Mouse (Mus musculus) midbrain, postnatal 0 days (tissue): ENCODE data around the gene R3hdm2. TPM values are rescaled to one million over a fixed set of nuclear protein-coding genes. Genes with fewer than 3 reads are reported as not detected.

Source experiments
- ATAC-seq: fragments of 200-750 bp; cut with Nextera tagmentation; 2 replicates; pipeline ENCODE4 v1.8.0; 2017; ENCODE audit warnings: moderate number of reproducible peaks, mild to moderate bottlenecking, moderate TSS enrichment, moderate library complexity; ENCODE audit not compliant: low FRiP score
- DNase-seq: peaks from one replicate; pipeline ENCODE4 v3.0.0-alpha.2; 2015; ENCODE audit warnings: low spot score
- H3K27ac ChIP-seq: fragments of 300-500 bp; sonication (generic); 2 replicates; pipeline ENCODE4 v1.5.1; 2014; ENCODE audit warnings: low read depth, mild to moderate bottlenecking, low read length, mixed read lengths
- H3K27me3 ChIP-seq: fragments of 300-500 bp; sonication (generic); 2 replicates; pipeline ENCODE4 v1.6.1; 2014; ENCODE audit warnings: low read length, control low read depth, mixed read lengths; ENCODE audit not compliant: insufficient read depth
- H3K36me3 ChIP-seq: fragments of 300-500 bp; sonication (generic); 2 replicates; pipeline ENCODE4 v1.6.1; 2014; ENCODE audit warnings: low read length, control low read depth, mixed read lengths; ENCODE audit not compliant: insufficient read depth
- H3K4me1 ChIP-seq: fragments of 300-500 bp; sonication (generic); 2 replicates; pipeline ENCODE4 v1.6.1; 2014; ENCODE audit warnings: mild to moderate bottlenecking, control low read depth, antibody characterized with exemption, low read length, mixed read lengths; ENCODE audit not compliant: insufficient read depth
- H3K4me2 ChIP-seq: fragments of 300-500 bp; sonication (generic); 2 replicates; pipeline ENCODE4 v1.6.1; 2014; ENCODE audit warnings: low read depth, mild to moderate bottlenecking, low read length, mixed read lengths; ENCODE audit not compliant: poor library complexity, severe bottlenecking
- H3K4me3 ChIP-seq: fragments of 300-500 bp; sonication (generic); 2 replicates; pipeline ENCODE4 v1.5.1; 2014; ENCODE audit warnings: low read depth, mild to moderate bottlenecking, low read length, moderate library complexity
- H3K9ac ChIP-seq: fragments of 300-500 bp; sonication (generic); replicated peaks from 2 replicates; pipeline ENCODE4 v1.6.1; 2014; ENCODE audit warnings: mild to moderate bottlenecking, low read length, moderate library complexity, mixed read lengths; ENCODE audit not compliant: poor library complexity, severe bottlenecking
- H3K9me3 ChIP-seq: fragments of 300-500 bp; sonication (generic); 2 replicates; pipeline ENCODE4 v1.6.1; 2016; ENCODE audit warnings: low read length, control low read depth
- CTCF ChIP-seq: IDR thresholded peaks from 2 replicates; pipeline ENCODE4 v1.5.1; 2016; ENCODE audit warnings: antibody characterized with exemption, mild to moderate bottlenecking
- WGBS: fragments of 180-500 bp; shearing (Covaris S2); extraction: QIAGEN DNeasy Blood & Tissue Kit; methylation state at CpG from one replicate; pipeline ENCODE4 v1.1.7; 2014; 5-methylcytosine and 5-hydroxymethylcytosine counted together
- polyA plus RNA-seq: library from polyadenylated mRNA; unstranded; fragments of >200 nt; fragmentation: Nextera tagmentation; extraction: Ambion mirVana; gene quantifications from 2 replicates; pipeline ENCODE4 v1.2.1, GENCODE M21; 2015
- total RNA-seq: library from RNA; depleted of rRNA; stranded (reverse); fragments of >200 nt; gene quantifications from 2 replicates; pipeline ENCODE4 v1.2.3, GENCODE M21; 2014

Gene R3hdm2
- total and polyA plus RNA-seq, 2 experiments from 2014 or later = 40.0 to 52.0 TPM

- Histone ChIP-seq H3K9ac (no peak overlapping the region), H3K4me1 (peaks cover 14% of the 10 kb centered on the region), H3K27me3 (peaks cover 10% of the 10 kb centered on the region; the same call in 1 of the 2 replicates), H3K9me3 (no peaks in the 10 kb centered on the region), H3K27ac (0 out of 2 replicates have a peak overlapping the region, but pooled peaks have one; percentile 38), H3K4me2 (peak overlapping the region; percentile 91), H3K36me3 (no peaks in the 10 kb centered on the region), H3K4me3 (peak overlapping the region; percentile 32; the same call in 1 of the 2 replicates)
- 18% methylated on average over 4 of the region's 4 CpGs for WGBS
- TF ChIP-seq CTCF = no peak
- no peak for DNase-seq
- ATAC-seq = no peak
Observed at GRCm38 (mm10) chr10:127531548-127531947, 151.4 kb downstream of the R3hdm2 start.

GRCm38 (mm10) chr10:127534036-127534928 lies 154.2 kb downstream of the R3hdm2 start, which contains the start of gene Nxph4:
Gene Nxph4 (minus strand): TSS chr10:127534559.
- ATAC-seq (0 out of 2 replicates have a peak, but pooled peaks have one; percentile 13), DNase-seq (no peak)
- peak within 1 kb of the TSS; percentile 59 for H3K4me3 ChIP-seq
- H3K4me2 ChIP-seq = peak within 1 kb of the TSS; percentile 91
- no peaks in the 10 kb centered on the region for H3K9me3 ChIP-seq
- WGBS = under 1% methylated on average over 49 of the region's 78 CpGs
- peak within 1 kb of the TSS; percentile 60 for H3K9ac ChIP-seq
- peaks cover 11% of the 10 kb centered on the region; the same call in 1 of the 2 replicates for H3K4me1 ChIP-seq
- peak within 1 kb of the TSS; percentile 38 for H3K27ac ChIP-seq
- TF ChIP-seq CTCF = no peak
- H3K36me3 ChIP-seq = peaks cover 11% of the 10 kb centered on the region
- 0 out of 2 replicates have a peak, but pooled peaks cover 10% of the 10 kb centered on the region for H3K27me3 ChIP-seq

DNA sequence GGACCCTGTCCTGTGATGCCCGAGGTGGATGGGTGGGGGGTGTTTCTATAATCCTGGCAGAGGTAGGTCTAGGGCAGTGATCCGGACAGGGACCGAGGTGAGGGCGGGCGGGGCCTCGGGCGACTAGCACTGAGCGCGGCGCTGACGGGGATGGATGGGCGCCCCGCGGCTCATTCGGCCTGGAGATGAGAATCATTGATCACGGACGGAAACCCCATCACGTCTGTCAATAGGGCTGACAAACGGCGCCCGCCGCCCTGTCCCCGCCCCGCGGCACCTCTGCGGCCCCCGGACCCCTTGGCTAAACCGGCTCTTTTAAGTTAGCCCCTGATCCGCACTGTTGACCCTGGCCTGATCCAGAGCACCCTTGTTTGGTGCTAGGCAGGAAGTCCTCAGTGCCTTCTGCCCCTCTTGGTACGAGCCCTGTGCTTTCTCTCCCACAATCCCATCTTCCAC lies 154.8 kb downstream of the R3hdm2 start:
- H3K4me1 ChIP-seq = peaks cover 11% of the 10 kb centered on the region; the same call in 1 of the 2 replicates
- peak overlapping the region; percentile 60; the same call in 1 of the 2 replicates for H3K9ac ChIP-seq
- H3K9me3 ChIP-seq = no peaks in the 10 kb centered on the region
- TF ChIP-seq CTCF = no peak
- H3K27me3 ChIP-seq = 0 out of 2 replicates have a peak, but pooled peaks cover 10% of the 10 kb centered on the region
- peak overlapping the region; percentile 59 for H3K4me3 ChIP-seq
- 0 out of 2 replicates have a peak, but pooled peaks have one; percentile 2 for ATAC-seq
- peak overlapping the region; percentile 38; the same call in 1 of the 2 replicates for H3K27ac ChIP-seq
- 3% methylated on average over 26 of the region's 30 CpGs for WGBS
- H3K36me3 ChIP-seq = peaks cover 18% of the 10 kb centered on the region
- no peak for DNase-seq
- peak overlapping the region; percentile 91 for H3K4me2 ChIP-seq

- 14% methylated on average over 8 of the region's 8 CpGs for WGBS
Observed at GRCm38 (mm10) chr10:127536586-127537314, 156.6 kb downstream of the R3hdm2 start.

DNA sequence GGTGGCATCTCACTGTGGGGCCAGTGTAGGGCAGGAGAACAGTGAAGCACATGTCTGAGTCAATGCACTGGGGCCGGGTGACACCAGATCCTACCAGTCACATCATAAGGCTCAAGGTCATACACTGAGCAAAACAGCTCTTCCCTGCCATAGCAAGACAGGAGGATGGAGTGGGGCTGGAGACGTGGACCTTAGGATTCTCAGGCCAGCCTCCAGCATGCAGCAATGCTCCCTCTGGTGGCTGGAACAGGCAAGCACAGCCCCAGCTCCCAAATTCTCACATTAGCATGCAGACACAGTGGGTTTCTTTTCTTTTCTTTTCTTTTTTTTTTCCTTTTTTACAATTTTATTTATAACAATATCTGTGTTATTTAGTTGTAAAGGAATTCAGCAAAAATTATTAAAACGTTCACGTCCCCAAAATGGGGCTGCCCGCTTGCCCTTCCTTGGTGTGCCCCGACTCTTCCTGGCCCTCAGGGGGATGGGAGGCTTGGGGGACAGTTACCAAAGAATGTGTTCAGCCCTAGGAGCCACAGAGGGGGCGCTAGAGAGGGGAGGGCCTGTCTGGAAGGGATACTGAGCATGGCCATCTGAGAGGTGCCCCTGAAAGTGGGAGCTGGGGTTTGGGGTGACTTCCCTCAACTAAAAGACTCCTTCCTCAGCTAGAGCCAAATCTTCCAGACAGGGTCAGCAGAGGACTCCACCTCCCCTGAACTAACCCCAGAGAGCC lies 157.9 kb downstream of the R3hdm2 start:
- Histone ChIP-seq H3K4me3 (no peak overlapping the region), H3K4me2 (no peak overlapping the region), H3K36me3 (peaks cover 46% of the 10 kb centered on the region), H3K9ac (no peak overlapping the region), H3K27me3 (0 out of 2 replicates have a peak, but pooled peaks cover 4% of the 10 kb centered on the region), H3K9me3 (no peaks in the 10 kb centered on the region), H3K4me1 (peaks cover 7% of the 10 kb centered on the region; the same call in 1 of the 2 replicates), H3K27ac (peak overlapping the region; percentile 32; the same call in 1 of the 2 replicates)
- peak; percentile 95 for TF ChIP-seq CTCF
- no peak for ATAC-seq
- 22% methylated on average over 7 of the region's 7 CpGs for WGBS
- peak; percentile 88 for DNase-seq

More at GRCm38 (mm10) chr10:127536586-127537314, 156.6 kb downstream of the R3hdm2 start:
- TF ChIP-seq CTCF = peak; percentile 70
- ATAC-seq (no peak), DNase-seq (peak; percentile 87)
- Histone ChIP-seq H3K36me3 (peaks cover 34% of the 10 kb centered on the region), H3K9me3 (no peaks in the 10 kb centered on the region), H3K27ac (no peak overlapping the region), H3K9ac (no peak overlapping the region), H3K4me1 (peaks cover 7% of the 10 kb centered on the region; the same call in 1 of the 2 replicates), H3K27me3 (0 out of 2 replicates have a peak, but pooled peaks cover 4% of the 10 kb centered on the region), H3K4me3 (no peak overlapping the region), H3K4me2 (peak overlapping the region; percentile 12; the same call in 1 of the 2 replicates)
